Mouse (Mus musculus): Measurements from ENCODE around the gene Nccrp1. TPM values are rescaled to one million over a fixed set of nuclear protein-coding genes. Genes with fewer than 3 reads are reported as not detected.
A peak's percentile ranks its signal among the peaks of the same experiment; 100 is the strongest.

Gene Nccrp1
- polyA plus RNA-seq, 1 experiment from 2014 or later = not detected

- Histone ChIP-seq H3K9ac (ENCODE audit: low read depth, low read length) (no peak overlapping the region), H3K4me2 (replicated peaks; ENCODE audit: low read depth) (no peak overlapping the region), H3K4me1 (replicated peaks; ENCODE audit: control insufficient read depth, insufficient read depth, low read length) (no peaks in the 10 kb centered on the region), H3K27me3 (replicated peaks; ENCODE audit: control insufficient read depth, insufficient read depth, low read length) (no peaks in the 10 kb centered on the region), H3K36me3 (ENCODE audit: control insufficient read depth, insufficient read depth) (peaks cover 28% of the 10 kb centered on the region), H3K9me3 (ENCODE audit: control insufficient read depth) (no peaks in the 10 kb centered on the region), H3K27ac (ENCODE audit: low read depth, low read length) (no peak overlapping the region), H3K4me3 (ENCODE audit: low read depth, low read length) (no peak overlapping the region)
- 0 out of 2 replicates have a peak, but pooled peaks have one; percentile 7 for ATAC-seq
- no peak for TF ChIP-seq CTCF (IDR thresholded peaks at IDR 0.05; ENCODE audit: low read depth)
- WGBS = 7% methylated on average over 5 of the region's 5 CpGs
Measured at GRCm38 (mm10) chr7:28555939-28556535, 9.0 kb upstream of the Nccrp1 start.

DNA sequence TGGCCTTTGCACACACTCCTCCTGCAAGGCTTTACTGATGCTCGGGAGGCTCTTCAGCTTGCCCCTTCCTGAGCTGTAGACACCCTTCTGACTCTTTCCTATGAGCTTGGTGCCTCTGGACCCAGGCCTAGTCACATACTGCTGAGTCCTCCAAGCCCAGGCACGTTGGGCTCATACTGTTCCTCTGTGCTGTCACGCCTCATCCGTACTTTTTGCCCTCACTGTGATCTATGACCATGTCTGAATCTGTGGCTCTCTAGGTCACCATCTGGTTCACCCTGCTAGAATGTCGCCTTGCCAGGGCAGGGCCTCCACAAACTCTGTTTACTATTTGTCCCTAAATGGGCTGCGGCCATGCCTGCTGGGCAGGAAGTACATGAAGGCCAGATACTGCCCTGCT is 6.0 kb upstream of the Nccrp1 start:
- no peaks in the 10 kb centered on the region for H3K27me3 ChIP-seq (replicated peaks; ENCODE audit: control insufficient read depth, insufficient read depth, low read length)
- H3K36me3 ChIP-seq (ENCODE audit: control insufficient read depth, insufficient read depth) = no peaks in the 10 kb centered on the region; the same call in 1 of the 2 replicates
- TF ChIP-seq CTCF (IDR thresholded peaks at IDR 0.05; ENCODE audit: low read depth) = no peak
- H3K4me3 ChIP-seq (ENCODE audit: low read depth, low read length) = no peak overlapping the region
- ATAC-seq = no peak
- H3K9me3 ChIP-seq (ENCODE audit: control insufficient read depth) = no peaks in the 10 kb centered on the region
- no peak overlapping the region for H3K27ac ChIP-seq (ENCODE audit: low read depth, low read length)
- H3K4me1 ChIP-seq (replicated peaks; ENCODE audit: control insufficient read depth, insufficient read depth, low read length) = no peaks in the 10 kb centered on the region
- H3K4me2 ChIP-seq (replicated peaks; ENCODE audit: low read depth) = no peak overlapping the region
- no peak overlapping the region for H3K9ac ChIP-seq (ENCODE audit: low read depth, low read length)
- WGBS = 87% methylated on average over 6 of the region's 6 CpGs

DNA sequence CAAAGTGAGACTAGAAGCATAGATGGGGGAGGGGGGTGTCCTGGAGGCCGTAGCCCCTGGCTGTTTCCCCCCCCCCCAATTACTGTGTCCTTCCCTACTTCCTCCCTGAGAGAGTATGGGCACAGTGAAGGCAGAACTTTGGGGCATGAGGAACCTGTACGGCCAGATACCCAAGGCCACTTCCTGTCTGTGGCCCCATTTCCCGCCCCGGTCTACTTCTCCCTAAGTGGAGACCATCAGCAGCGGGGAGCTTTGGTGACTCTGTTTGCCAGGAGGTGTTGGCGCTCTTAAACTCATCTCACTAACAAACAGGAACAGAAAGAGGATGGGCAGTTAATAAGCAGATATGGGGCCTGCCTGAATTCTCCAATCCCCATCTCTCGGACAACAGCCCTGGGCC is 574 bp upstream of the Nccrp1 start:
- WGBS = 74% methylated on average over 7 of the region's 7 CpGs
- Histone ChIP-seq H3K27ac (ENCODE audit: low read depth, low read length) (no peak overlapping the region), H3K36me3 (ENCODE audit: control insufficient read depth, insufficient read depth) (no peaks in the 10 kb centered on the region), H3K9me3 (ENCODE audit: control insufficient read depth) (no peaks in the 10 kb centered on the region), H3K9ac (ENCODE audit: low read depth, low read length) (no peak overlapping the region), H3K4me1 (replicated peaks; ENCODE audit: control insufficient read depth, insufficient read depth, low read length) (no peaks in the 10 kb centered on the region), H3K4me3 (ENCODE audit: low read depth, low read length) (no peak overlapping the region), H3K4me2 (replicated peaks; ENCODE audit: low read depth) (no peak overlapping the region), H3K27me3 (replicated peaks; ENCODE audit: control insufficient read depth, insufficient read depth, low read length) (peaks cover 26% of the 10 kb centered on the region)
- no peak for TF ChIP-seq CTCF (IDR thresholded peaks at IDR 0.05; ENCODE audit: low read depth)
- no peak for ATAC-seq

DNA sequence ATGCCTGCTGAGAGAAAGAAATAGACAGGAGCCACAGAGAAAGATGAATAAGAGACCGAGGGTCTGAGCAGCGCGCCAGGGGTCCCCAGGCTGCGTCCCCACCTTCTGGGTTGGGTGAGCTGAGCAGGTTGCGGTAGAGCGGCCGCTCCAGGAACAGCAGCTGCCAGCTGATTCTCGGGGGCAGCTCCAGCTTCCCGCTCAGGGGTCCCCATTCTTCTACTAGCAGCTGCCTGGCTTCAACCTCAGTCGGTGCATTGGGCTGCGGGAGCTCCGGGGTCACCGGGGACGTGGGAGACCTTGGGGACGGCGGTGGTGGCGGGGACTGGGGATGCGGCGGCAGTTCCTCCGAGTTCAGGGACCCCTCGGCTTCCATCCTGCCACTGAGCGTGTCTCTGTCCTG is 405 bp downstream of the Nccrp1 start:
- Histone ChIP-seq H3K9ac (ENCODE audit: low read depth, low read length) (no peak overlapping the region), H3K36me3 (ENCODE audit: control insufficient read depth, insufficient read depth) (no peaks in the 10 kb centered on the region), H3K27ac (ENCODE audit: low read depth, low read length) (no peak overlapping the region), H3K4me2 (replicated peaks; ENCODE audit: low read depth) (peak overlapping the region; percentile 30), H3K9me3 (ENCODE audit: control insufficient read depth) (no peaks in the 10 kb centered on the region), H3K27me3 (replicated peaks; ENCODE audit: control insufficient read depth, insufficient read depth, low read length) (peaks cover 26% of the 10 kb centered on the region), H3K4me3 (ENCODE audit: low read depth, low read length) (no peak overlapping the region), H3K4me1 (replicated peaks; ENCODE audit: control insufficient read depth, insufficient read depth, low read length) (no peaks in the 10 kb centered on the region)
- TF ChIP-seq CTCF (IDR thresholded peaks at IDR 0.05; ENCODE audit: low read depth) = no peak
- no peak for ATAC-seq
- 4% methylated on average over 22 of the region's 22 CpGs for whole genome bisulfite sequencing

GRCm38 (mm10) chr7:28545891-28546210 is 1.2 kb downstream of the Nccrp1 start:
- H3K27ac ChIP-seq (ENCODE audit: low read depth, low read length) = no peak overlapping the region
- H3K9me3 ChIP-seq (ENCODE audit: control insufficient read depth) = no peaks in the 10 kb centered on the region
- H3K4me3 ChIP-seq (ENCODE audit: low read depth, low read length) = no peak overlapping the region
- no peak overlapping the region for H3K9ac ChIP-seq (ENCODE audit: low read depth, low read length)
- 54% methylated on average over 7 of the region's 7 CpGs for WGBS
- no peaks in the 10 kb centered on the region for H3K4me1 ChIP-seq (replicated peaks; ENCODE audit: control insufficient read depth, insufficient read depth, low read length)
- no peak for ATAC-seq
- no peak overlapping the region for H3K4me2 ChIP-seq (replicated peaks; ENCODE audit: low read depth)
- no peaks in the 10 kb centered on the region for H3K36me3 ChIP-seq (ENCODE audit: control insufficient read depth, insufficient read depth)
- H3K27me3 ChIP-seq (replicated peaks; ENCODE audit: control insufficient read depth, insufficient read depth, low read length) = peaks cover 26% of the 10 kb centered on the region
- TF ChIP-seq CTCF (IDR thresholded peaks at IDR 0.05; ENCODE audit: low read depth) = no peak

- Histone ChIP-seq H3K27me3 (replicated peaks; ENCODE audit: control insufficient read depth, insufficient read depth, low read length) (peaks cover 26% of the 10 kb centered on the region), H3K36me3 (ENCODE audit: control insufficient read depth, insufficient read depth) (no peaks in the 10 kb centered on the region), H3K4me1 (replicated peaks; ENCODE audit: control insufficient read depth, insufficient read depth, low read length) (no peaks in the 10 kb centered on the region), H3K9me3 (ENCODE audit: control insufficient read depth) (no peaks in the 10 kb centered on the region), H3K27ac (ENCODE audit: low read depth, low read length) (no peak overlapping the region), H3K9ac (ENCODE audit: low read depth, low read length) (no peak overlapping the region), H3K4me3 (ENCODE audit: low read depth, low read length) (no peak overlapping the region), H3K4me2 (replicated peaks; ENCODE audit: low read depth) (no peak overlapping the region)
- peak; percentile 59 for ATAC-seq
- no peak for TF ChIP-seq CTCF (IDR thresholded peaks at IDR 0.05; ENCODE audit: low read depth)
- WGBS = 30% methylated on average over 14 of the region's 14 CpGs
Measured at GRCm38 (mm10) chr7:28545048-28545890, 1.8 kb downstream of the Nccrp1 start.

Data from intestine, postnatal 0 days (tissue).